12 mouse cellular contexts compared by ENCODE assay signal in genomic region chr17:15378413-15379109, GRCm38 (mm10). TPM values are rescaled to one million over a fixed set of nuclear protein-coding genes. Genes with fewer than 3 reads are reported as not detected.
A peak's percentile ranks its signal among the peaks of the same experiment; 100 is the strongest.
DNase-seq lines count a peak whose midpoint lies in the region; ATAC-seq and TF ChIP-seq lines count a peak whose summit lies in the region.
"Had no signal": no experiment of that assay in that cellular context is flagged by ENCODE, and none has a peak within 500 bp of the region (broad histone marks: within the 10 kb centered on the region; RNA-seq: fewer than 3 reads in every experiment).

No protein-coding gene starts in this region.

- H3K9me3 ChIP-seq in forebrain, embryonic 16.5 days (ENCODE audit: control insufficient read depth, low read length): no peaks in the 10 kb centered on the region
- H3K9me3 ChIP-seq in midbrain, embryonic 11.5 days (ENCODE audit: control insufficient read depth, low read length): no peaks in the 10 kb centered on the region
- no peaks in the 10 kb centered on the region for H3K9me3 ChIP-seq in neural tube, embryonic 15.5 days (replicated peaks)
- H3K9me3 ChIP-seq: limb, embryonic 12.5 days; stomach, embryonic 15.5 days had no signal

- DNase-seq in layer of hippocampus, adult 2 months (ENCODE audit: low spot score in 2 of 2): no peak
- no peak for DNase-seq in layer of hippocampus, postnatal 10 days (ENCODE audit: low spot score in 2 of 2)
- peak; percentile 97 for DNase-seq in midbrain, embryonic 11.5 days (ENCODE audit: low spot score, missing footprints)
- DNase-seq in cerebellum, postnatal 36 days: no peak
- DNase-seq in cerebellum, adult 11-12 months: no peak
- DNase-seq: kidney, adult 11 months; thymus, postnatal 4 days had no signal

- H3K9ac ChIP-seq in forebrain, embryonic 16.5 days (replicated peaks; ENCODE audit: low read depth, low read length): peak overlapping the region; percentile 26; the same call in 1 of the 2 replicates
- peak overlapping the region; percentile 42 for H3K9ac ChIP-seq in midbrain, embryonic 11.5 days (ENCODE audit: low read length)
- no peak overlapping the region; the same call in 1 of the 2 replicates for H3K9ac ChIP-seq in neural tube, embryonic 15.5 days (replicated peaks)
- H3K9ac ChIP-seq: limb, embryonic 12.5 days; stomach, embryonic 15.5 days had no signal

- H3K4me3 ChIP-seq in layer of hippocampus, adult 2 months: no peak overlapping the region
- no peak overlapping the region for H3K4me3 ChIP-seq in forebrain, embryonic 16.5 days (replicated peaks; ENCODE audit: low read length)
- 0 out of 2 replicates have a peak overlapping the region, but pooled peaks have one; percentile 0 for H3K4me3 ChIP-seq in midbrain, embryonic 11.5 days (ENCODE audit: low read depth, low read length)
- H3K4me3 ChIP-seq in neural tube, embryonic 15.5 days (replicated peaks): no peak overlapping the region
- H3K4me3 ChIP-seq: limb, embryonic 12.5 days; stomach, embryonic 15.5 days had no signal

- peaks cover 60% of the 10 kb centered on the region for H3K4me1 ChIP-seq in forebrain, embryonic 16.5 days (replicated peaks; ENCODE audit: control insufficient read depth, insufficient read depth, low read length)
- H3K4me1 ChIP-seq in midbrain, embryonic 11.5 days (ENCODE audit: control insufficient read depth, insufficient read depth, low read length): peaks cover 68% of the 10 kb centered on the region
- H3K4me1 ChIP-seq in neural tube, embryonic 15.5 days: peaks cover 60% of the 10 kb centered on the region

- no peaks in the 10 kb centered on the region for H3K27me3 ChIP-seq in forebrain, embryonic 16.5 days (replicated peaks; ENCODE audit: control insufficient read depth, insufficient read depth, low read length)
- peaks cover 8% of the 10 kb centered on the region; the same call in 1 of the 2 replicates for H3K27me3 ChIP-seq in midbrain, embryonic 11.5 days (ENCODE audit: control insufficient read depth, insufficient read depth, low read length)
- peaks cover 8% of the 10 kb centered on the region; the same call in 1 of the 2 replicates for H3K27me3 ChIP-seq in neural tube, embryonic 15.5 days (replicated peaks)

- no peak for TF ChIP-seq CTCF in layer of hippocampus, adult 2 months (conservative IDR thresholded peaks at IDR 0.05)

- WGBS in forebrain, embryonic 16.5 days: 1% methylated on average over 15 of the region's 15 CpGs
- 3% methylated on average over 15 of the region's 15 CpGs for WGBS in midbrain, embryonic 11.5 days
- 4% methylated on average over 15 of the region's 15 CpGs for WGBS in neural tube, embryonic 15.5 days

- peak overlapping the region; percentile 37 for H3K4me2 ChIP-seq in forebrain, embryonic 16.5 days (ENCODE audit: low read length)
- H3K4me2 ChIP-seq in midbrain, embryonic 11.5 days: peak overlapping the region; percentile 56
- peak overlapping the region; percentile 82; the same call in 1 of the 2 replicates for H3K4me2 ChIP-seq in neural tube, embryonic 15.5 days
- H3K4me2 ChIP-seq: limb, embryonic 12.5 days; stomach, embryonic 15.5 days had no signal

- H3K27ac ChIP-seq in layer of hippocampus, adult 2 months: 0 out of 2 replicates have a peak overlapping the region, but pooled peaks have one; percentile 12
- H3K27ac ChIP-seq in forebrain, embryonic 16.5 days (ENCODE audit: low read length): peak overlapping the region; percentile 91
- H3K27ac ChIP-seq in midbrain, embryonic 11.5 days (ENCODE audit: low read depth, low read length): peak overlapping the region; percentile 71
- H3K27ac ChIP-seq in neural tube, embryonic 15.5 days (replicated peaks): no peak overlapping the region
- H3K27ac ChIP-seq: limb, embryonic 12.5 days; stomach, embryonic 15.5 days had no signal

- no peaks in the 10 kb centered on the region for H3K36me3 ChIP-seq in forebrain, embryonic 16.5 days (ENCODE audit: control insufficient read depth, insufficient read depth)
- no peaks in the 10 kb centered on the region for H3K36me3 ChIP-seq in midbrain, embryonic 11.5 days (ENCODE audit: control insufficient read depth, insufficient read depth, low read length)
- no peaks in the 10 kb centered on the region for H3K36me3 ChIP-seq in neural tube, embryonic 15.5 days
- H3K36me3 ChIP-seq: limb, embryonic 12.5 days; stomach, embryonic 15.5 days had no signal

- no peak; the same call in 1 of the 2 replicates for ATAC-seq in forebrain, embryonic 16.5 days
- ATAC-seq in midbrain, embryonic 11.5 days (ENCODE audit: low FRiP score): no peak
- ATAC-seq in neural tube, embryonic 15.5 days (ENCODE audit: low FRiP score): no peak
- ATAC-seq in erythroblast, adult 5-6 weeks (replicated peaks; ENCODE audit: low FRiP score, poor library complexity, severe bottlenecking): no peak

RNA-seq across cellular contexts. Expression of gene Dll1, which starts 1.9 kb away (rescaled TPM):
- total RNA-seq in layer of hippocampus, adult 2 months (2021): 10 to 100 TPM in 1 of 2 experiments, 1 to 10 TPM in 1; 8.8 to 14.0 TPM
- total RNA-seq in layer of hippocampus, postnatal 10 days (2021): 10 to 100 TPM; 14.0 to 20.9 TPM
- 28.9 and 30.7 TPM in 2 replicates for polyA plus RNA-seq in forebrain, embryonic 16.5 days (2015; fragmentation: Nextera tagmentation; extraction: Ambion mirVana)
- polyA plus RNA-seq in midbrain, embryonic 11.5 days (2014; fragmentation: Nextera tagmentation; extraction: Ambion mirVana): 61.4 and 68.6 TPM in 2 replicates
- polyA plus RNA-seq in neural tube, embryonic 15.5 days (2015; fragmentation: Nextera tagmentation; extraction: Ambion mirVana): 11.7 and 14.1 TPM in 2 replicates
- total RNA-seq in erythroblast, adult 5-6 weeks (2015; ENCODE audit: low replicate concordance): not detected in 2 replicates
- total RNA-seq in erythroblast, adult 5-6 weeks (2017; ENCODE audit: low replicate concordance): not detected in 2 replicates

RNA-seq across cellular contexts. Expression of gene Fam120b, which starts 17.4 kb away (rescaled TPM):
- total RNA-seq in layer of hippocampus, adult 2 months (2021): 10 to 100 TPM; 49.0 to 49.2 TPM
- 10 to 100 TPM; 33.4 to 36.4 TPM for total RNA-seq in layer of hippocampus, postnatal 10 days (2021)
- polyA plus RNA-seq in forebrain, embryonic 16.5 days (2015; fragmentation: Nextera tagmentation; extraction: Ambion mirVana): 52.8 and 52.9 TPM in 2 replicates
- polyA plus RNA-seq in midbrain, embryonic 11.5 days (2014; fragmentation: Nextera tagmentation; extraction: Ambion mirVana): 32.2 and 36.3 TPM in 2 replicates
- 43.0 and 44.5 TPM in 2 replicates for polyA plus RNA-seq in neural tube, embryonic 15.5 days (2015; fragmentation: Nextera tagmentation; extraction: Ambion mirVana)
- 3.3 TPM in 2 replicates for total RNA-seq in erythroblast, adult 5-6 weeks (2015; ENCODE audit: low replicate concordance)
- 2.1 and 3.3 TPM in 2 replicates for total RNA-seq in erythroblast, adult 5-6 weeks (2017; ENCODE audit: low replicate concordance)

Comparison
In these comparisons a context has a peak if more than half of its experiments do, and no peak if none do; other contexts are left out.
1. RNA of gene Dll1, which starts 1.9 kb away (total RNA-seq): 14.0 to 20.9 TPM in layer of hippocampus, postnatal 10 days and 8.8 to 14.0 TPM in layer of hippocampus, adult 2 months; not detected in erythroblast, adult 5-6 weeks; every median in the first group is over 4 times any median in the second.
2. RNA of gene Fam120b, which starts 17.4 kb away (total RNA-seq): 49.0 to 49.2 TPM in layer of hippocampus, adult 2 months and 33.4 to 36.4 TPM in layer of hippocampus, postnatal 10 days; 2.1 to 3.3 TPM in erythroblast, adult 5-6 weeks; every median in the first group is over 4 times any median in the second.
3. Peak in every context shown above with its lines, with median percentiles within 50 percentile points of each other: H3K4me2 ChIP-seq.